Mouse (Mus musculus) kidney, postnatal 36 days (tissue): Measurements from ENCODE around the gene Snrk.

Experiments used
- DNase-seq, 2 experiments: peaks; one replicate each; pipeline ENCODE4 v3.0.0; 2021 to 2022; ENCODE audit warnings: mixed read lengths in 2 of 2

Snrk gene

GRCm38 (mm10) chr9:122117112-122117616 is at the start of gene Snrk:
TSS of gene Snrk (plus strand) at chr9:122117266.
- DNase-seq, result peak; percentile 86 to 92

GRCm38 (mm10) chr9:122067654-122068053 is 49.4 kb upstream of the Snrk start:
- DNase-seq, result no peak

- DNase-seq, result no peak
Observed at GRCm38 (mm10) chr9:122069560-122070174, 47.4 kb upstream of the Snrk start.

- DNase-seq, result no peak
Observed at GRCm38 (mm10) chr9:122073980-122074379, 43.1 kb upstream of the Snrk start.

- no peak for DNase-seq
Observed at GRCm38 (mm10) chr9:122074575-122074974, 42.5 kb upstream of the Snrk start.

GRCm38 (mm10) chr9:122078456-122078855 is 38.6 kb upstream of the Snrk start:
- no peak for DNase-seq

DNA sequence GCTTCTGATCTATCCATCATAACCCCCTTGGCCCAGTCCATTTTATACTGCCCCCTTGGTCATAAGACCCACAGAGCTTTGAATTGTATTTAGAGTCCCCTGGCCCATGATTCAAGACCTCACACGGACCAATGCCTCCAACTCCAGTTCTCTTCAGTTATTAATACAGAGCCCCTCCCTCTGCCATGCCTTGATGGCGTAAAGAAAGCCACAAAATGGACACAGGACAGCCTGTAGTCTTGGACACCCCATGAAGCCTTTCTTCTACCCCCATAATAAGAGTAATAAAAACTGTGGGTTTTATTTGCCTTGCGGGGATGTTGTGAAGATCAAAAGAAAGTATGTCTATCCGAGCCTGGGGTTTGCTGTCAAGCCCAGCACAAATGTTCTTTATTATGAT is 33.4 kb upstream of the Snrk start:
- DNase-seq, result no peak

DNA sequence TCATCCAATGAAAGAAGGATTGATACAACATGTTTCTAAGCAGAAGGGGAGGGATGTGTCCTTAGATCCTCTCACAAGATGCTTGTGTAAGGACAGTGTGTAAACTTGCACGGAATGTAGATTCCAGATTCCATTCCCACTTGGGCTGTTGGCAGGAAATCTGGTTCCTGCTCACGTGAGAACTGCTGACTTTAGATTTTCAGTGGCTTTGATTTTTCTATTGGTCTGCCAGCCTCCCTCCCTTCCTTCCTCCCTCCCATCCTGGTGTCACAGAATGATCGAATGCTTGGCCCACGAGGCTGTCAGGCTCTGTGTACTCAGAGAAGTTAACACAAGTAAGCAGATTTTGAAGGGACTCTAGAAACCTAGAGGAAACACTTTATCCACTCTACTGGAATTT is 32.9 kb upstream of the Snrk start:
- DNase-seq, result peak; percentile 76 to 90

DNA sequence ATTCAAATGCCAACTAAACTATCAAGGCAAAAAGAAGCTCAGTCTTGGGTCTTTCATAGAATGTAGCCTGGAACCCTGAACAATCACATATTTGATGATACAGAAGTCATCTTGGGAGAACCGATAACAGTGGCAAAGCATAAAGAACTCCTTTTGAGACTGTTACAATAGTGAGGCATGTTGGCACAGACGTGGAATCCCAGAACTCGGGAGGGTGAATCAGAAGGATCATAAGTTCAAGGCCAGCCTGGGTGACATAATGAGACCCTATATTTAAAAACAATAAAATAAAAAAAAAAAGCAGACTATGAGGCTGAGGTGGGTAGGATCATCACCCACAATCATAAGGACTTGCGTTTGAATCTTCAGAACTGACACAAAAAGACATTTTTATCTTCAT is 32.4 kb upstream of the Snrk start:
- no peak for DNase-seq

DNA sequence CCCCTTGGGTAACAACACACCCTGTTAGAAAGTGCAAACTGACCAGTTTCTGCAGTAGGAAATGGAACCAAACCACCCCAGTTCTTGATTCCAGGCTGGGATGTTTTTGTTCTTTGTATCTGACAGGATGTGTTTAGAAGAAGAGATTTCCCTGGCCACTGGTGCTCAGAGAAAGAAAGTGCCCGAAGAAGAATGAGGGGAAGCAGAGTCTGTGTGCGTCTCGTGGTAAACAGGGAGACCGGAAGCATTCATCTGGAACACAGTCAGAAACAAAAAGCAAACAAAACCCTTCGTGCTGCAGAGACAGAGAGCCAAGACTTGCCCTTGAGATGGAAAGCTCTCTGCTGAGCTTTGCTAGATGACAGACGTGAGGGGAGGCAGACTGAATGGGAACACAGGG is 32.0 kb upstream of the Snrk start:
- DNase-seq, result peak; percentile 59 to 78

DNA sequence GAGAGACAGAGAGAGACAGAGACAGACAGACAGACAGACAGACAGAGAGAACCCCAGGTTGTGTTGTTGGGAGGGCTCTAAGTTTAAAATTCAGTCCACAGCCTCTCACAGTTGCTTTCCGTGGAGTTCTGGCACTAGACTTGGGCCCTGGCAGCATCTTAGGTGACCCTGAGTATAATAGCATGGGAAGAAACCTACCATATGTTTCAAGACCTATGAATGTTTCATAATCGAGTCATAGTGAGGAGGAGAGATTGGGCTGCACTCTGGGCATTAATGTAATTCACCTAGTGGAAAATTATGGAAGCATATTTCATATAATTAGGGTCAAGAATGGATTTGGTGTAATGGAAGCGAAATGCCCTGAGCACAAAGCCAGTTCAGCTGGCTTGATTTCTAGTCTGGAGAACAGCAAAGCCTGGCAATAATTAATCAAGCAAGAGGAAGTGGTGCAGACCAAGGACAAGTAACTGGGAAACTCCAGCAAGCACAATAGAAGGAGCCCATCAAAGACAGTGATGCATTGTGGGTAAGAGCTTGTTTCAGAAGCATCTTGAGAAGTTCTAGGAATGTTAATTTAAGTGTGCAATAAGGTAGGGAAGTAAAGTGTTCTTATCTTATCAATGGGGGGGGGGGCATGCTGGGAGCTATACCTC is 31.4 kb upstream of the Snrk start:
- peak; percentile 34 to 58 for DNase-seq

GRCm38 (mm10) chr9:122087086-122087485 is 30.0 kb upstream of the Snrk start:
- DNase-seq, result no peak

DNA sequence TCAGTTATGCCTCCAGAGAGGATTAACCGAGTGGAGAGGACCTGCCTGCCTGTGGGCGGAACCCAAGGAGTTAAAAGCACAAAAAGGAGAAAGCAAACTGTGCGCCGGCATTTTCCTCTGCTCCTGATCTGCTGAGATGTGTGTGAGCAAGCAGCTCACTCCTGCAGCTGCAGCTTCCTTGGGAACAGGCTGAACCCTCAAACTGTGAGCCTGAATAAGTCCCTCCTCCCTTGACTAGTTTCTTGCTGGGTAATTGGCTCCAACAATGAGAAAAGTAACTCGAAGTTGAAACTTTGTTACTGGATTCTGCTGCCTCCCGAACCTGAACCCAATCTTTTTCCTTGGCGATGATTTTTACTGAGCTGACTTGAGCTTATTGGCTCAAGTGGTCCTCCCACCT is 25.9 kb upstream of the Snrk start:
- no peak for DNase-seq

GRCm38 (mm10) chr9:122091782-122092228 is 25.3 kb upstream of the Snrk start:
- no peak for DNase-seq

DNA sequence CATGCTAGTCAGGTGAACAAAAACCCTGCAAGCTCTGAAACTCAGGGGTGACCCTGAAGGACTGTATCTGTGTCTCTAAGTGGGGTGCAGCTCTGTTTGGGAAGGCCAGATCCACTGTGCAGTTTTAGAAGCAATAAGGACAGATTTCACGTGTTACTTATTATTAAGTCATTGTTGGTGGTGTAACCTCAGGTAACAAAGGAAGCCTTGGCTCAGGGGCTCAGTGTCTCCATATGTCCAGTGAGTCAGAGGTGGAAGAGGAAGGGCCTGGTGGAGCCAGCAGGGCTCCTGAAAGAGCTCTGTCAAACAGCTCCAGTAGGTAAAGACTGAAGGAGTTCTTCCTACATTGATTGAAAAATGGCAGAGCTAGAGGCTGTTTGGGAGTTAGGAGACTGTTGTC is 22.9 kb upstream of the Snrk start:
- DNase-seq, result no peak

GRCm38 (mm10) chr9:122096822-122097511 is 20.1 kb upstream of the Snrk start:
- DNase-seq, result no peak

- no peak for DNase-seq
Observed at GRCm38 (mm10) chr9:122097535-122097934, 19.5 kb upstream of the Snrk start.

- DNase-seq, result no peak
Observed at GRCm38 (mm10) chr9:122100584-122101127, 16.4 kb upstream of the Snrk start.

- no peak for DNase-seq
Observed at GRCm38 (mm10) chr9:122101196-122101595, 15.9 kb upstream of the Snrk start.

GRCm38 (mm10) chr9:122103550-122104284 is 13.3 kb upstream of the Snrk start:
- no peak for DNase-seq

DNA sequence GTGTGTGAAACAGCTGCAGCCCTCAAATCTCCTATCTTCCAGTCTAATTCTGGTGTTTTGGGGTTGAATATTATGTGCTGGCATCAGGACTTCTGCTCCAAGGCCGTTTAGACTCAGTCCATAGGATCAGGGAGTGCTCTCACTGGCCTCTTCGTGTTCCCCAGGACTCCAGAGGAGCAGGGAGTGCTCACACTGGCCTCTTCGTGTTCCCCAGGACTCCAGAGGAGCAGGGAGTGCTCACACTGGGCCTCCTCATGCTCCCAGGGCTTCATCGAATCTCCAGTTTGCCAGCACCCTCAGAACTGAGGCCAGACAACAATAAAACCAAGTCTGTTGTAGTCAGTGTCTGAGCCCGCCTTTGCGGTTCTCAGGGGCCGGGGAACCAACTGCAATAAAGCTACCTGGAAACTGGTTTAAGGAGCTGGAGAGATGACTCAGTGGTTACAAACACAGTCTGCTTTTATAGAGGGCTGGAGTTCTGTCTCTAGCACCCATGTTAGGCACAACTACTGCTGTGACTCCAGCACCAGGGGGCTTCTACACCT is 12.7 kb upstream of the Snrk start:
- no peak for DNase-seq

DNA sequence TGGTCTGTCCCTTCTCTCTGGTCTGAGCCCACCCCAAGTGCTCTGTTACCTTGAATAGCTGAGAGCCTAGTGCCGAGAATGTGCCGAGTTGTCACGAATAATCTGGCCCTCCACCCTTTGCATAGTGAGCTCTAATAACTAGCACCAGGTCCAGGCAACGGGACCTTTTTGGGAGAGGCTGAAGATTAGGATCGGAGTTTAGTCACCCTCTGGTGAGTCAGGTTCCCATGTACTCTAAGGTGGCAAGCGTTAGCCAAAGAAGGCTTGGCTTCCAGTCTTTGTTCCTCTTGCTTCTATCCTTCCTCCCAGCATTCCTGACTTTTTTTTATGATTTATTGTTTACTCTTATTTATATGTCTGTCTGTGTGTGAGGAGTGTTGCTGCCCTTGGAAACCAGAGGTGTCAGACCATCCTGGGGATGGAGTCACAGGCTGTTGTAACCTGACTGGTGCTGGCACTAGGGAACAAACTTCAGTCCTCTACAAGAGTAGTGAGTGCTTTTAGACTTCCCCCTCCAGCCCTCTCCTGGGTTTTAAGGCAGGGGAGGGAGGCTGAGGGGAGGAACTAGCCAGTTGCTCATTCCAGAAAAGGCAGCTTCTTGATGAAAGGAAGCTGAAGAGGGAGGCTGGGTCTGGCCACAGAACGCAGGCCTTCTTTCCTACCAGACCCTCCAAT is 9.2 kb upstream of the Snrk start:
- no peak for DNase-seq
